In the genomic region with DNA sequence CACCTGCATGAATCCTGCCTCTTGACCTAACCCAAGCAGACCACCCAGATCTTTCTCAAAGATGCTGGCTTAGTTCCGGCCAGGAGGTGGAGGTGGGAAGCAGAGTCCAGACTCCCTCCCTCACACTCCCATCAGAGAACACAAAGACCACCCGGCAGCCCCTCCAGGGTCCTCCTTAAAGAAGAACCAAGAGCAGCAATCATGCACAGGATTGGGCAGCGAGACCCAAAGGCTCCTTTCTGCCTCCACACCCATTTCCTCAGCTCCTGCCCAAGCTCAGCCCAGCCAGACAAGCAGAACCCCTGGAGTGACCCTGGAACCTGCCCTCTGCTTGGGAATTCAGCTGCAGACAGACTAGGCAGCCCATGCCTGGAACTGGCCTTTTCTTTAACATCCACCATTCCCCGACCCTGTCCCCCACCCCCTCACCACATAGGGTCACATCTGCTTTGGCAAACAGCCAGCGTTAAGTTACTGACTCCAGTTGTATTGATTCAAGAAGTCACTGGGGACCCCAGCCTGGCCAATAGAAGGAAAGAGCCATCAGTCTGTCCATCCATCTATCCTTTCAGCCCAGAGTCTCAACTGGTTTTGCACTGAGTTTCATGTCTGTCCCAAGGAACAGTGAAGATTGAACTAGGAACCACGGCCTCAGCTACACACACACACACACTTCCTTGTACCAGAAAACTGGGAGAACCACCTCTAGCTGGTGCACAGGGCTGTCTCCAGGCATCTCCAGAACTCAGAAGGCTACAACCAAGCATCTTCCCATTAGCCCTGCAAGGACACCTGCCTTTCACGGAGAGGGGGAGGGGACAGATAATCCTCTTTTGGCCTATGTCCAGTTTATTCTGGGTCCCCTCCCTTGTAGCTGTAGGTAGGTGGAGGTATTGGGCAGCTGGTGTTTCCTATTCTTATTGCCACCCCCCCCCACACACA, we compare ENCODE assay signal across 9 mouse cellular contexts. TPM values are rescaled to one million over a fixed set of nuclear protein-coding genes. Genes with fewer than 3 reads are reported as not detected.
DNase-seq lines count a peak whose midpoint lies in the region; ATAC-seq and TF ChIP-seq lines count a peak whose summit lies in the region.
"Had no signal": no experiment of that assay in that cellular context is flagged by ENCODE, and none has a peak within 500 bp of the region (broad histone marks: within the 10 kb centered on the region; RNA-seq: fewer than 3 reads in every experiment).

No protein-coding gene starts in this region.

- no peak overlapping the region for H3K4me3 ChIP-seq in heart, embryonic 11.5 days (ENCODE audit: low read depth, low read length)
- H3K4me3 ChIP-seq in forebrain, embryonic 15.5 days, result peak overlapping the region; percentile 62
- peak overlapping the region; percentile 69 for H3K4me3 ChIP-seq in limb, embryonic 14.5 days (replicated peaks; ENCODE audit: low read length)

- H3K9ac ChIP-seq in heart, embryonic 11.5 days (ENCODE audit: low read depth, low read length), result no peak overlapping the region
- H3K9ac ChIP-seq in forebrain, embryonic 15.5 days (replicated peaks), result no peak overlapping the region
- H3K9ac ChIP-seq in limb, embryonic 14.5 days (ENCODE audit: low read depth, low read length, severe bottlenecking), result no peak overlapping the region; the same call in 1 of the 2 replicates

- WGBS in heart, embryonic 11.5 days (ENCODE audit: insufficient replicate concordance), result 38% methylated on average over 7 of the region's 7 CpGs
- 9% methylated on average over 7 of the region's 7 CpGs for WGBS in forebrain, embryonic 15.5 days
- WGBS in limb, embryonic 14.5 days, result 16% methylated on average over 7 of the region's 7 CpGs

- H3K4me2 ChIP-seq in heart, embryonic 11.5 days, result peak overlapping the region; percentile 32; the same call in 1 of the 2 replicates
- H3K4me2 ChIP-seq in forebrain, embryonic 15.5 days (replicated peaks), result peak overlapping the region; percentile 76
- H3K4me2 ChIP-seq in limb, embryonic 14.5 days (replicated peaks; ENCODE audit: low read depth, low read length, severe bottlenecking), result peak overlapping the region; percentile 94

- H3K9me3 ChIP-seq in heart, embryonic 11.5 days (replicated peaks; ENCODE audit: control insufficient read depth, low read length), result no peaks in the 10 kb centered on the region
- H3K9me3 ChIP-seq in forebrain, embryonic 15.5 days, result no peaks in the 10 kb centered on the region
- H3K9me3 ChIP-seq in limb, embryonic 14.5 days (ENCODE audit: control insufficient read depth, low read length), result no peaks in the 10 kb centered on the region

- no peaks in the 10 kb centered on the region for H3K36me3 ChIP-seq in heart, embryonic 11.5 days (ENCODE audit: control insufficient read depth, insufficient read depth, low read length)
- H3K36me3 ChIP-seq in forebrain, embryonic 15.5 days, result peaks cover 12% of the 10 kb centered on the region
- peaks cover 12% of the 10 kb centered on the region for H3K36me3 ChIP-seq in limb, embryonic 14.5 days (ENCODE audit: control insufficient read depth, insufficient read depth, low read length)

- ATAC-seq in heart, embryonic 11.5 days (replicated peaks; ENCODE audit: insufficient number of reproducible peaks, low FRiP score, low TSS enrichment), result no peak
- peak; percentile 4; the same call in 1 of the 2 replicates for ATAC-seq in forebrain, embryonic 15.5 days (replicated peaks)
- ATAC-seq in limb, embryonic 14.5 days (ENCODE audit: low FRiP score, low read depth), result peak; percentile 3; the same call in 1 of the 2 replicates
- no peak for ATAC-seq in megakaryocyte progenitor cell, adult 5-6 weeks (replicated peaks; ENCODE audit: poor library complexity)

- no peak for TF ChIP-seq POLR2A in limb, embryonic 14.5 days (IDR thresholded peaks at IDR 0.05; ENCODE audit: borderline replicate concordance, extremely low read depth, insufficient read depth, insufficient read length)

- H3K27ac ChIP-seq in heart, embryonic 11.5 days (ENCODE audit: low read depth, low read length), result no peak overlapping the region
- peak overlapping the region; percentile 51; the same call in 1 of the 2 replicates for H3K27ac ChIP-seq in forebrain, embryonic 15.5 days (replicated peaks)
- no peak overlapping the region for H3K27ac ChIP-seq in limb, embryonic 14.5 days (replicated peaks; ENCODE audit: low read depth, low read length)

- peaks cover 29% of the 10 kb centered on the region for H3K27me3 ChIP-seq in heart, embryonic 11.5 days (ENCODE audit: control insufficient read depth, insufficient read depth, low read length)
- peaks cover 11% of the 10 kb centered on the region; the same call in 1 of the 2 replicates for H3K27me3 ChIP-seq in forebrain, embryonic 15.5 days
- 0 out of 2 replicates have a peak, but pooled peaks cover 9% of the 10 kb centered on the region for H3K27me3 ChIP-seq in limb, embryonic 14.5 days (ENCODE audit: control insufficient read depth, insufficient read depth, low read length)
- H3K27me3 ChIP-seq: CH12.LX had no signal

- no peak for DNase-seq in heart, postnatal 4 days
- DNase-seq in brain, adult 2 months (ENCODE audit: low read depth, low spot score), result peak; percentile 18
- no peak for DNase-seq in limb, embryonic 14.5 days (ENCODE audit: low spot score)
- no peak for DNase-seq in ovary, postnatal 10 days (ENCODE audit: low spot score)
- DNase-seq in layer of hippocampus, postnatal 25 days (ENCODE audit: extremely low spot score in 1 of 2, low spot score in 1 of 2), result no peak

- H3K4me1 ChIP-seq in heart, embryonic 11.5 days (ENCODE audit: control insufficient read depth, insufficient read depth, low read length), result peaks cover 29% of the 10 kb centered on the region
- H3K4me1 ChIP-seq in forebrain, embryonic 15.5 days, result peaks cover 38% of the 10 kb centered on the region
- H3K4me1 ChIP-seq in limb, embryonic 14.5 days (ENCODE audit: control insufficient read depth, insufficient read depth, low read length), result peaks cover 30% of the 10 kb centered on the region

RNA-seq across cellular contexts. Expression of a gene that starts 1.7 kb away (rescaled TPM):
- 1.8 and 2.5 TPM in 2 replicates for polyA plus RNA-seq in heart, embryonic 11.5 days (2014; fragmentation: Nextera tagmentation; extraction: Ambion mirVana)
- 10 to 100 TPM; 11.1 to 14.1 TPM for total RNA-seq in heart, postnatal 4 days (2021)
- 3.0 and 4.3 TPM in 2 replicates for polyA plus RNA-seq in forebrain, embryonic 15.5 days (2015; fragmentation: Nextera tagmentation; extraction: Ambion mirVana)
- polyA plus RNA-seq in limb, embryonic 14.5 days (2012; rRNA removed), result 15.8 and 18.5 TPM in 2 replicates
- 24.0 and 24.5 TPM in 2 replicates for polyA plus RNA-seq in limb, embryonic 14.5 days (2014; fragmentation: Nextera tagmentation; extraction: Ambion mirVana)
- 1 to 10 TPM; 3.9 to 4.3 TPM for total RNA-seq in layer of hippocampus, postnatal 25 days (2021)
- total RNA-seq in megakaryocyte progenitor cell, adult 5-6 weeks (2015), result not detected in 2 replicates
- total RNA-seq in megakaryocyte progenitor cell, adult 5-6 weeks (2017), result not detected in 2 replicates
- total RNA-seq: CH12.LX had no signal

RNA-seq across cellular contexts. Expression of a gene that starts 17.5 kb away (rescaled TPM):
- 632 and 689 TPM in 2 replicates for polyA plus RNA-seq in heart, embryonic 11.5 days (2014; fragmentation: Nextera tagmentation; extraction: Ambion mirVana)
- total RNA-seq in heart, postnatal 4 days (2021), result 100 to 1,000 TPM; 272 to 297 TPM
- polyA plus RNA-seq in forebrain, embryonic 15.5 days (2015; fragmentation: Nextera tagmentation; extraction: Ambion mirVana), result 492 and 513 TPM in 2 replicates
- polyA plus RNA-seq in limb, embryonic 14.5 days (2012; rRNA removed), result 633 and 1,234 TPM in 2 replicates
- 1,104 and 1,131 TPM in 2 replicates for polyA plus RNA-seq in limb, embryonic 14.5 days (2014; fragmentation: Nextera tagmentation; extraction: Ambion mirVana)
- 100 to 1,000 TPM; 167 to 170 TPM for total RNA-seq in layer of hippocampus, postnatal 25 days (2021)
- total RNA-seq in megakaryocyte progenitor cell, adult 5-6 weeks (2015), result 2,919 and 2,971 TPM in 2 replicates
- 3,382 and 4,168 TPM in 2 replicates for total RNA-seq in megakaryocyte progenitor cell, adult 5-6 weeks (2017)

RNA-seq across cellular contexts. Expression of a gene that starts 57.9 kb away (rescaled TPM):
- not detected in 2 replicates for polyA plus RNA-seq in heart, embryonic 11.5 days (2014; fragmentation: Nextera tagmentation; extraction: Ambion mirVana)
- not detected for total RNA-seq in heart, postnatal 4 days (2021)
- 0.18 TPM in 1 of 2 replicates, not detected in the other for polyA plus RNA-seq in forebrain, embryonic 15.5 days (2015; fragmentation: Nextera tagmentation; extraction: Ambion mirVana)
- polyA plus RNA-seq in limb, embryonic 14.5 days (2012; rRNA removed), result 0.08 and 0.09 TPM in 2 replicates
- polyA plus RNA-seq in limb, embryonic 14.5 days (2014; fragmentation: Nextera tagmentation; extraction: Ambion mirVana), result not detected in 2 replicates
- total RNA-seq in layer of hippocampus, postnatal 25 days (2021), result not detected
- not detected in 2 replicates for total RNA-seq in megakaryocyte progenitor cell, adult 5-6 weeks (2015)
- total RNA-seq in megakaryocyte progenitor cell, adult 5-6 weeks (2017), result not detected in 2 replicates
- total RNA-seq: CH12.LX had no signal

Comparison
In these comparisons a context has a peak if more than half of its experiments do, and no peak if none do; other contexts are left out.
1. ATAC-seq: peak in forebrain, embryonic 15.5 days (single experiment) and limb, embryonic 14.5 days (single experiment); none in heart, embryonic 11.5 days (single experiment) and megakaryocyte progenitor cell, adult 5-6 weeks (single experiment).
2. H3K4me2 ChIP-seq: peak in every context shown above with its lines; median percentile 94 in limb, embryonic 14.5 days; 76 in forebrain, embryonic 15.5 days; 32 in heart, embryonic 11.5 days.
3. RNA of a gene that starts 1.7 kb away (total RNA-seq): 11.1 to 14.1 TPM in heart, postnatal 4 days and 3.9 to 4.3 TPM in layer of hippocampus, postnatal 25 days; not detected in megakaryocyte progenitor cell, adult 5-6 weeks; every median in the first group is over 4 times any median in the second.
4. RNA of a gene that starts 17.5 kb away (total RNA-seq): 2,919 to 4,168 TPM in megakaryocyte progenitor cell, adult 5-6 weeks; 272 to 297 TPM in heart, postnatal 4 days and 167 to 170 TPM in layer of hippocampus, postnatal 25 days; every median in the first group is over 4 times any median in the second.